Mouse (Mus musculus) urinary bladder, postnatal 25 days (tissue): ENCODE data around the gene Entpd6.

Source experiments
- DNase-seq: peaks from one replicate; pipeline ENCODE4 v3.0.0; 2022; ENCODE audit warnings: low spot score

Entpd6 gene

DNA sequence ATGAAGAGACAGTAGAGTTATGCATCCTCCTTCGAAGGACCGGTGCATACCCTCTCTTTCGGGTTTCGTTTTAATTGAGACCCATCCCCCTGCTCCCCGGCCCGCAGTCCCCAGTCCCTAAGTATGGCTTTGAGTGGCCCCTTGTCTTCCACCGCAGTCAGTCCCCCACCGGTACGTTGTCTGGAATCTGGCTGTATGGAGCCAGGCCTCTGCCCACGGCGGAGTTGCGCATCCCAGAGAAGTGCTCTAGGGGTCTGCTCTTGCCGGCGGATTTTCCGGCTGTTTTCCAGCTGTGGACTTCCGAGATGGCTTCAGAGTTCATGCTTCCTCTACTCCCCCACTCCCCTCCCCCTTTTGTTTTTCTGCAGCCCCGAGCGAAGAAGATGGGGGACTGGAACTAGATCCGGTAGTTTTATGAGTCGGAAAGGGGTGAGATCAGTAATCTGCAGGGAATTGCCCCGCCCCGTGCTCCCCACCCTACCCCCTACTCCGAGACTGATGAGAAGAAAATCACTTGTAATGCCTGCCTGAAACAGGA, 38.5 kb downstream of the Entpd6 start:
- no peak for DNase-seq

DNA sequence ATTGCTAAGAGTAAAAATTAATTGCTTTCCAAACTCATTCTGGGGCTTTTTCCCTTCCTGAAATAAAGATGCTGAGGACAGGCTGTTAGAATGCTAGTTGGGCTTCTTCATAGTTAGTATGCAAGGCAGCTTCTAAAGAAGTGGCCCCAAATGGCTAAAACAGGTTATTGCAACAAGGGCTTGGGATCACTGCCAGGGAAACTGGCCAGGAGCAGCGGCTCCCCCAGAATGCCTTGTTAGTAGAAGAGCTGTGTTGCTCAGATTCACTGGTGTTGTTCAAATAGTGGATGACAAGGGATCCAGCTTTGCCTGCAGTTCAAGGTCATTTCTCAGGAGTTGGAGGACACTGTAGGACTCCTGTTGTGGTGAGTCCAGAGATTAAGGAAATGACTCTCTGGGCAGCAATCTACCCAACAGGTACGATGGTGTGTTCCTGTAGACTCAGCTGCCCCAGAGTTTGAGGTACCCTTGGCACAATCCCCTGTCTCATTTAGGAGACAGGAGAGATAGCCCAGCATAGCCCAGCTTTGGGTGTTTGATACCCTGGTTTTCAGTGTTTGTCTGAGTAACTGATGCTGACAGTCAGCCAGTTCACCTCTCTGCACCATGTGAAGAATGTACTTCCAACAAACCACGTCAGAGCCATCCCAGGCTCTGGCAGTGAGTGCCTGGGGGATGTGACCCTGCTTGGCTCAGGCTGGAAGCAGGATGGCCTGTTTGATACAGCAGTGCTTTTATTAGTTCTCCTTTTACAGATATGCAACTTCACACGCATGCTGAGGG, 40.1 kb downstream of the Entpd6 start:
- peak; percentile 76 for DNase-seq

DNA sequence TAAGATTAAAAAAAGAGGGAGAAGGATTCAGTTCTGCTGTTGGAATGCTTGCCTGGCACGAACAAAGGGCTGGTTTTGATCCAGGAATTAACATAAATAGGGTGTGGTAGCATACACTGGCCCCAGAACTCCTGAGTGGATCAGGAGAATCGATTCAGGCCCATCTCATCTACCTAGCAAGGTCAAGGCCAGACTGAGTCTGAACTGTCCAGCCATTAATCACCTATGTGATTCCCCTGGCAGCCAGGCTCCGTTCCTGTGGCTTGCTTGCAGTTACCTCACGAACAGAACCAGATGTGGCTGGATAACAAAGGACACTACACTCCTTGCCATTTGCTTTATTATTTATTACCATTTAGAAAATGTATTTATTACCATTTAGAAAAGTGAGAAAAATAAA, 44.5 kb downstream of the Entpd6 start:
- DNase-seq, result no peak

DNA sequence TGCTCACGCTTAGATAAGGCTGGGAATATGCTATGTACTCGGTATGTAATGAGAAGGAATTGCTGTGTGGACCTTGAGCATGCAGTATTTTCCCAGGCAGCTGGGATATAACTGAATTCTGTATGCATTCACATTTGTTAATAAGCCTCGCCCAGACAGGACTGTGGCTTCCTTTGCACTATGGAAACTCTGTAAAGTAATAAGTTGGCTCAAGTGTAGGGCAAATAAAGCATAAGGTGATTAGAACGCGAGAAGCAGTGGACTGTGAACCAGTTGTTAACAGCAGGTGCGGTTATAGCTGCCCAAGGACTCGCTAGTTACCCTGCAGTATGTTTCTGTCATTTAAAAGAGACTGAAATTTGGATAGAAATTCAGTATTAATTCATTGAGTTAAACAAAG, 49.2 kb downstream of the Entpd6 start:
- DNase-seq, result no peak

DNA sequence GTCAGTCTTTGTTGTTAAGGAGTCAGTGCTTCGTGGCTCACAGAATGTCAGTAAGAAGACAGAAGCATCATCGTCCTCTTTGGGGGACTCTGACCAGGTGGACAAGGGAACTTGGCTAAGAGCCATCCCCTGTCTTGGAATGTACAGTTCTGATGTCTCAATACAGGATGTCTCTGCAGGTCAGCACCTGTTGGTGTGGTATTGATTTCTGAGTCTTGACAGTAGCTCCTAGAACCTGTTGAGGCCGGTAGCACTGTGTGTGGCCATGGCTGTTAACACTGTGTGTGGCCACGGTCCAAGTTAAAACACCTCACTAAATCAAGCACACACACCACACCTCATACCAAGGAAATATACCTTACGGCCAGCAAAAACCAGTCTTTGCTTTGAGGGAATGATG, 51.8 kb downstream of the Entpd6 start:
- DNase-seq, result no peak

DNA sequence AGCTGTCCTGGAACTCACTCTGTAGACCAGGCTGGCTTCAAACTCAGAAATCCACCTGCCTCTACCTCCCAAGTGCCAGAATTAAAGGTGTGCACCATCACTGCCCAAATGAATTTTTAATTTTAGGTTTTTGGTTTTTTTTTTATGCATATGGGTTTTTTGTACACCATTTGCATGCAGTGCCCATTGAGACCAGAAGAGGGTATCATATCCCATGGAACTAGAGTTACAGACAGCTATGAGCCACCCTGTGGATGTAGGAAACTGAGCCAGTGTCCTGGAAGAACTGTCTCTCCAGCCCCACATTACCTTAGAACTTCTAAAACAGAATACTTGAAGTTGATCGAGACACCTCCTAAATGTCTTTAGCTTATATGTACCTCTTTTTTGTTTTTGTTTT, 54.2 kb downstream of the Entpd6 start:
- DNase-seq, result no peak

DNA sequence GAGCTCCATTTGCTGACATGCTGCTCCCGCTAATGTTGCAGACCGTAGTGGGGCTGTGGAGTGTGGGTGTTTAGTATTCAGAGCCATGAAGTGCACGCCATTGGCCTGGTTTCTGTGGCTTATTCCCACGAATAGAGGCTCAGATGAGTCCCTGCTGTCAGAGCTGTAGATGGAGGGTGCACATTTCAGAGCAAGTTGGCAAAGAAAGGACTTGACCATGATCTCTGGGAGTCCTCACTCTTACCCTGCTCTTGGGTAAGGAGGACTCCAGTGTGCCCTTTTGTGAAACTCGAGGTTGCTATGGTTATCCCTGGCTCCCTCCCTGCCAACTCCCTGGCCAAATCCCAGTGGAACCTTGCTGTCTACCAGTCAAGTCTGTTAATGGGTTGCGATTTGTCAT, 59.5 kb downstream of the Entpd6 start:
- no peak for DNase-seq

DNA sequence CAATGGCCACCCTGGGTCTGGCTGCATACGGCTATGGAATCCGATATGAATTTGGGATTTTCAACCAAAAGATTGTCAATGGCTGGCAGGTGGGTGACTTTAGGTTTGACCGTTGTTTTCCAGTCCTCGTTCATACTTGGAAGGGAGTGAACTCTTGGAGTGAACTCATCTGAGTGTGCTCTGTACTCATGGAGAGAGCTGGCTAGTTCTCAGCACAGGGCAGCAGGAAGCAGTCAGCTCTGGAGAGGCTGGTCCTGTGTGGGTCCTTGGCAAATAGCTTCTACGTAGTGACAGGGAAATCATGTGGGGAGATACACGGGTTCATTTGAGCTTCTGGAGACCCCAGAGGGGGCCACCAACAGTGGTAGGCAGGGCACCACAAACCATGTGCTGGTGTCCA, 60.0 kb downstream of the Entpd6 start:
- DNase-seq, result no peak

DNA sequence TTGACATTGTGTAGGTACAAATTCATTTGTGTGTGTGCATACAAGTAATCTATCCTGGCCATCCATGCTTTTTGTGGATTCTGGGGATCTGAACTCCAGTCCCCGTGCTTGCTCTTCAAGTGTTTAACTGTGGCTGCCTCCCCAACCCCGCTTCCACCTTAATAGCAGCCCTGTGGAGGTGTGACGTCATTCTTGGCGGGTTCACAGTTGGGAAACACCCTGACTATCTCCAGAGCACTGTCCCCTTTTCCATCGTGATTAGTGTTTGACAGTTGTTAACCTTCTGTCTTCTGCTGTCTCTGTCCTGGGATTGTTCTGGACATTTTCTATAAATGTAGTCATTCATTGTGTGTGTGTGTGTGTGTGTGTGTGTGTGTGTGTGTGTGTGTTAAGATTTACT, 61.8 kb downstream of the Entpd6 start:
- no peak for DNase-seq

DNA sequence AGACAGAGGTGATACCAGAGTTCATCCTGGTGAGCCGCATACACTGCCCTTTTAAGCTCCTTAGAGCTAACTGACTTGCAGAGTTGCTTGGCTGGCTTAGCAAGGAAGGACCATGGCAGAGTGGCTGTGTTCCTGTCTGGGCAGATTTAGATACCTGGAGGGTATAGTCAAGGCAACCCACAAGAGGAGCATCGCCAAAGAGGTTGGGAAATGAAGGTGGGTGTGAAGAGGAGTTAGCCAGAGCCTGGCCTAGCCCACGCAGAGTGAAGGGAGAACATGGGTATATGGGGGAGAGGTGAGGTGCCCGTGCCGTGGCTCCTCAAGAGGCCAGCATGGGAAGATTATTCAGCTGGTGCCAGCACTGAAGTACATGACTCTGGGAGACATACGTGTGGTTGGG, 64.0 kb downstream of the Entpd6 start:
- no peak for DNase-seq

DNA sequence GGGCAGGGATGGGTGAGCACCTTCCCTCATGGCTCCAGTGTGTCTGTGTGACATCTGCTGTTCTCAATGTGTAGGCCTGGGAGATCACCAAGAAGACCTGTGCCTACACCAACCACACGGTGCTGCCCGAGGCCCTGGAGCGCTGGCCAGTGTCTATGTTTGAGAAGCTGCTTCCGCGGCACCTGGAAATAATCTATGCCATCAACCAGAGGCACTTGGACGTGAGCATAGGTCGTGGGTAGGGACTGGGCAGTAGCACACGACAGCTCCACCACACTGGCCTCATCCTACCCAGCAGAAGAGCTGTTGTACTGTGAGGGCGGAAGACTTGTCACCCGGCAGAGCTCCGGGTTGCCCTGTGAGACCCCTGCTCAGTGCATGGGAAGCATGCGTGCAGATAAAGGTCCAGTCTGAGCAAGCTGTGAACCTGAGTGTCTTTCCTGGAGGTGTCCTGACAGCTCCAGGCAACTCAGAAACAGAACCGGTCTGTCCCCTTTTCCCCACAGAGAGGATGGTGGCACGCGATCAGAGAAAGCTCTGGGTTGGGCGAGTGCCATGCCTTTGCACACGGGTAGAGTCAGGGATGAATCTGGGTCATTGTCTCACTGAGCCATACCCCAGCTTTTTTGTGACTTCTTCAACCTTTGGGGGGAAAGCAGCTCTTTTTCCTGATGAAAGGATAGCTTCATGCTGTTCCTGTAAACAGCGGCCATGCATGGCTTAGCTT, 68.0 kb downstream of the Entpd6 start:
- DNase-seq, result no peak

DNA sequence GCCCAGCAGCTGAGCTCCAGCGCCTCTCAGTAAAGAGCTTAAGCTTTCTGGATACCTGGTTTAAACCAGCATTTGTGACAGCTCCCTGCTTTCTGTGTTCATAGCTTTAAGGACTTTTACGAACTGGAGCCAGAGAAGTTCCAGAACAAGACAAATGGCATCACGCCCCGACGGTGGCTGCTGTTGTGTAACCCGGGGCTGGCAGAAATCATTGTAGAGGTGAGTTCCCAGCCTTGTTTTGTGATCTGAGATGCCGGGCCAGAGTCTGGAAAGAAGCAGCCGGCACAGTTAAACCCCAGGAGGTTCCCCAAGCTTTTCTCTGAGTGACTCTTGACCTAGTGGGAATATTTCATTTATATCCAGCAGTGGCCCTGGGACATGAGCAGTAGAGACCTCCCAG, 69.9 kb downstream of the Entpd6 start:
- DNase-seq, result no peak

DNA sequence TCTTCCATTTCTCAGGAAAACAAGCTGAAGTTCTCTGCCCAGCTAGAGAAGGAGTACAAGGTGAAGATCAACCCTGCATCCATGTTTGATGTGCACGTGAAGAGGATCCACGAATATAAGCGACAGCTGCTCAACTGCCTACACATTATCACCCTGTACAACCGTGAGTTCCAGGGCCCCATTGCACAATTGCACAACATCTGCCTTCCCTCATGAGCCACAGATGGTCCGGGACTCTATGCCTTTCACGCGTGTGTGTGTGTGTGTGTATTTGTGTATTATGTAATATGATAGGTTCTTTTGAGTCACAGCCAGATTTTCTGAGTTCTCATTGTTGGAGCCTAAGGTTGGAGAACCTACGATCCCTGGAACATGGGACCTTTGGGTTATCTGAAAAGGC, 71.9 kb downstream of the Entpd6 start:
- no peak for DNase-seq
